Mouse (Mus musculus) lung, postnatal 10 days (tissue): ENCODE data around the gene Foxn3.

ENCODE experiments used
- DNase-seq: peaks from one replicate; pipeline ENCODE4 v3.0.0; 2021

Gene Foxn3

DNA sequence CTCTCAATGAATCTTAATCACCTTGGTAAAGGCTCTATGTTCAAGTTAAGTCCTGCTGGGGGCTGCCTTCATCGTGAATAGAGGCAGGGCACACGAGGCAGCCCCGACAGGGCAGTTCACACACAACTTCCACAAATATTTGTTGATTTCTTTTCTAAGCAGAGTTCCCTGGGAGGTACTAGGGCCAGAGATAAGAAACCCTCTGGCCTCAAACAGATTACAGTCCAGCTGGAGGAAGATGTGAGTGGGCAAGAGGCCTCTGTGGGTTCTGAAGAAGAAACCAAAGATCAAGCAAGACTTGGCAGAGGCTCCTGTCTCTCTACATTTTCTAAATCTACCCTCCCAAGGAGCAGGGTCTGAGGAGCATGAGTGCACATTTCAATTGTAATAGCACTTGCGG is 283.1 kb downstream of the Foxn3 start:
- no peak for DNase-seq

DNA sequence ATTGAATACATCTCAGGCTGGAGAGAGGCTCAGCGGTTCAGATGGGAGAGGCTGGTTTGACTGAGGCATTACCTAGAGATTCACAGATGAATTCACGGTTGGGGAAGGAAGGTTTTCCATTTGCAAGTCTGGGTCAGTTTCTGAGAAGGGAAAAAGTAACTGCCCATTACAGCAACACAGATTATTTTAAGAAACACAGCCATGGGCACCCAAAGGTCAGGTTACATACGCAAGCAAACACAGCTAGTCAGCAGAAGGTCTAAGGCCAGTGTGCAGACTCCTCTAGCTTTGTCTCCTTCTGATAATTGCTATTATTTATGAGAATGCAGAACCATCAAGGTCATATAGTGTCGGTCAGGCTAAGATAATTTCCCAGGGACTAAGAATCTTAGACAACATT is 284.0 kb downstream of the Foxn3 start:
- DNase-seq: no peak

DNA sequence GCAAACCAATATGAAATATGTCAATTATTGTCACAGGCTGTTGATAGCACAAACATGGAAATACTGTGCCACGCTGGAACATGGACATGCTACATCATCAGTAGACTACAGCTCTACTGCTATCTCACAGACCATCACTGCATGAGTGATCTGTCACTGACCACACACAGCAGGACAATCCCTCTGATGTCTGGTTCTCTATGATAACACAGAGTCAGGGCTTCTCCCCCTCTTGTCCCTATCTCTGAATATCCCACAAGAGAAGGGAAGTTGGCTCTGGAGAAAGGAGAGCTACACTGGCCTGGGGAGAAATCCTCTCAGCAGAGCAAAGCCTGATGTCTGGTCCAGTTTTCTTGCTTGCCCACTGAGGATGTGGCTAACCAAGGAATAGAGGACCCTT is 288.8 kb downstream of the Foxn3 start:
- no peak for DNase-seq

DNA sequence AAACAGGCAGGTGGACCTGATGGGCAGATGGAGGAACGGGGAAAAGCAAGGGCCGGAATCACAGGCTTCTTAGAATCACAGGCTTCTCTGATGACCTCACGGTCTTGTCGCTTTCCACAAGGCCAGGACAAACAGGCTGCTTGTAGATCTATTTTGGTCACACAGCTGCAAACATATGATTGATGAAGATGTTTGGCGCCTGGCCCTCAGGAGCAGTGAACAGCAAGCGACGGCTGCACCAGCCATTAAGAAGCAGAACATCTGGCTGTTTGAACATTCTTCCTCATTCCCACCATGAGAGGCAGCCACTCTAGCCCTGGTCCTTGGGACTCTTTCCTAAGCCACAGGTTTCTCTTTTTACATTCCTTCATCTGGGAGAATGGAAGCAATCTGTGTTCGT is 294.0 kb downstream of the Foxn3 start:
- peak; percentile 82 for DNase-seq

DNA sequence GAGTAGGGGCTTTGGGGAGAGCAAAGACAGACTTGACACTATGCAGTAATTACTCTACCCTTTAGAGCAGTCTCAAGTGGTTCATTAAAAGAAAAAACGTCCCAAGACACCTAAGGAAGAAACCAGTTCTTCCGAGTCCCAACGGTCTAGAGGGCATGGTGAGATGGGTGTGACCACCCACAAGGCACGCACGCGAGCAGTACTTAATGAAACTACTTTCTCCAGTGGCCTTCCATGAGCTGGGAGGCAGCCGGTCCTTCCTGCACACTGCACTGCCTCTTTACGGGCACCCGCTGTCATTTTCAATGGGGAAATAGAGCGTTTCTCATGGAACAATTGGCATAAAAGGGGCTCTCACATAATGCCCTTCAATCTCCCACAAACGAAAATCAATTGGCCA is 294.4 kb downstream of the Foxn3 start:
- DNase-seq: no peak

DNA sequence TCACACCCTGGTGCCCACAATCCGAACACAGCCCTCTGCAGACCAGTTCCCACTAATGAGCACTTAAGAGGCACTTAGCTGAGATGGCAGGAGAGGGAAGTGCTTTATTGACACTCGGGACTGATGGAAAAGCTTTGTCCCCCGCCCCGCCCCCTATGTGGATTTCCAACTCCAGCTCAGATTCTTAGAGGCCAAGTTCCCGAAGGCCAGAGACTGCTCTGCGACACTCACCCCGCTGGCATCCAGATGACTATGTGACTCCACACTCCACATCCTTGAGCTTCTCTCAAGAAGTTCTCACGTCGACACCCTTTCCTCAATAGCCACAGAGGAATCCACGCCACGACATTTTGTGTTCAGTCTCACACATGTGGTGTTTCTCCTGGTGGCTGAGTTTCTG is 295.6 kb downstream of the Foxn3 start:
- DNase-seq: peak; percentile 42

DNA sequence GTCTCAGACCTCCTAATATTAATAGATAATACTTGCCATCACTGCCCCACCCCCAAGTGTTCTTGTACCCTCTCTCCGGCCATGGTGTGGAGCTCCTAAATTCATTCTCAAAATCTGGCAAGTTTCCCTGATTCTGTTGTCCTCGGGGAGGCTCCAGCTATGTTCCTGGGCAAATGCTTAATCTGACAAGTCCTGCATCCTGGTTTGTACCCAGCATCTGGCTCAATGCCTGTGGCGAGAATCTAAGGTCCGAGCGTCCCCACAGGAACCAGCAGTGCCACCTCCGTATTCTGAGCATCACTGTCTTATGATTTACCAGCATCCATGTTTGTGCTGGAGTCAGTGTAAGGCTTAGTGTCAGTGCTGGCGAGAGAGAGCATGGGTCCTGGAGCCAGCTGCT is 296.9 kb downstream of the Foxn3 start:
- DNase-seq: no peak

DNA sequence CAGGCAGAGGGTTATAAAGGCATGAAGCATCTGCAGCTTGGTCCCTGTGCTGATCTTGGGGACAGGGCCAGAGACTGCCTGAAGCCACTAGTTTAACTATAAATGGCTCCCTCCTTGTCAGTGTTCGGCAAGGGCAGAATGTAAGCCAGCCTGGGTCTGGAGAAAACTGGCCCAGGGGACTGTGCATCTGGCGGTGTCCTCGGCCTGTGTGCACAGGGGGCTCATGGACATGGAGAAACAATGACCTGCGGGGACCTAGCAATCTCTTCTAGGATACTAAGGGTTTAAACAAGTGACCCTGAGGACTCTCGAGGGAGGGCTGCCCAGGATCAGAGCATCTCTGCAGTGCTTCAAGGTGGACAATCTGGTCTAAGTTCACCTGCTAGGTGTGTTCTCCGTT is 297.6 kb downstream of the Foxn3 start:
- DNase-seq: no peak

DNA sequence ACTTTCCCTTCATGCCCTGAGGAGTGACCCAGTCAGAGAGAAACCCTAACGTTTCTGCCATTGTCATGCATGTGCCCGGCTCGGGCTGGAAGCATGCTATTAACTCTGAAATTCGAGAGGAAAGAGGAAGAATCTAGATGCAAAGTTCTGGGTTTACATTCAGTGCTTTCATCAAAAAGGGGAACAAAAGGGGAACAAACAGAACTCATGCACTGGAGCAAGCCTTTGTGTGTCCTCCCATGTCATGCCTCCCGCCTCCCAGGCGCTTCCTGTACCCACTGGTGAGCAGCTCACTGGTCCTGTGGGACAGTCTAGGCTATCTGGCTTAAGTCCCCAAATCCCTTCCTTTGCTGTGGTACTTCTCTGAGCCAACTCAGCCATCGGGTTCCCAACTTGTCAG is 299.0 kb downstream of the Foxn3 start:
- DNase-seq: no peak

DNA sequence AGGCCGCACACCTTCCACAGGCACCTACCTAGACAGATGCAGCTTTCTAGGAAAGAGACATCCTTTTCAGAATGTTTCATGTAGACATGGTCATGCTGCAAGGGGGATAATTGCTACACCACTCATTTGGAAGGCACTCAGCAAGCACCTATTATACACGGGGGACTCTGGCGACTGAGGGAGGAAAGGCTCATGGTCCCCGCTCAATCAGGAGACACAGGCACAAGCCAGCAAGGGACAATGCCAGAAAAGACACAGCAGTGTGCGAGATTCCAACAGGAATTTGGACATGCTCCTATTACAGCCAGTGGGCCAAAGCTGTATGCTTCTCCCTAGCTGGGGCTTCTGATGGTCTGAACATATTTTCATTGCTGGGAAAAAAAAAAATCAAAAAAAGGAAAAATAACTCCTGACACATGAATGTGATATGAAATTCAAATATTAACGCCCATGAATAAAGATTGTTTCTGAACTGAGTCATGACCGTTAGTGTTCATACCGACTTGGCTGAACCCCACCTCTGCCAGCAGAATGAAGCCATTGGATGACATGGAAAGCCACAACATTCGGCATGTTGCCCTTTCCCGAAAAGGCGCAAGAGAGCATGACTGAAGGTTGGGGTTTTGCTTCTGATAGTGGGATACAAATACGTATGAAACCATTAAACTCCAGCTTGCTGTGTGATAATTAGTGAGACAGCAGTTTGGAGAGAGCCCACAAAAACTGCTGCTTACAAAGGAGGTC is 299.6 kb downstream of the Foxn3 start:
- no peak for DNase-seq

DNA sequence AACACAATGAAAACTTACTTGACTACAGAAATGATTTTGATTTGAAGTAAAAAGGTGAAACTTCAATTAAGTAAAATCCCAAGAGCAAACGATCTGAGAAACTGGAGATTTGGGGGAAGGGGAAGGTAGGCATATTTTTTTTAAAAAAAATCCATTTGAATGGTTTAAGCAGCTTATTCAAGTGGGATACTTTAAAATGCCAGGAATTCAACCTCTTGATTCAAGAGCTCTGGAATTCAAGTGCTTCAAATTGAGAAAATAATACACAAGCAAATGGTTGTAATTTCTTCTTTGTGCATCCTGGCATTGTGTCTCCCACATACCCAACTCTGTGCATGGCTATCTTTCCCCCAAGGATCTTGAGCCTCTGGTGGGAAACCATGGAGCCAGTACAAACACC is 300.5 kb downstream of the Foxn3 start:
- DNase-seq: no peak

DNA sequence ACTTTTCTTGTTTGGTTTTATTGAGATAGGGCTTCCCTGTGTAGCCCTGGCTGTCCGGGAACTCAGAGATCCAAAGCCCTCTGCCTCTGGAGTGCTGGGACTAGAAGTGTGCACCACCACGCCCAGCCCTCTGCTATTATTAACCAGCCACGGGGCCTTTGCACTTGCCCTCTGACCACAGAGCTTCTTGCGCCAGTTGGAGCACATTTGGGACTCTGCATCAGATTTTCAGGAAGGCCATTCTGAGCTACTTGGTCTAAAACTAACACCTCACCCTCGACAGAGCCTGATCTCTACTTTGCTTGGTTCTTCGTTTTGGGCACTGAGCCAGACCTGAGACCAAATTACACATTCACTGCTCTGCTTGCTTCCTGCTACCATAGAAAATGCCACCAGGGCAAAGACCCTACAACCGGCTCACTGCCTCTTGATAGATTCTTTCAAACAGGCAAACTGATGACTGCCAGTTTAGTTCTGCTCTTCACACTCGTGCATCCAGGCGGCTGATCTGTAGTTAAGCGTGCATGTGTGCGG is 301.2 kb downstream of the Foxn3 start:
- DNase-seq: no peak

DNA sequence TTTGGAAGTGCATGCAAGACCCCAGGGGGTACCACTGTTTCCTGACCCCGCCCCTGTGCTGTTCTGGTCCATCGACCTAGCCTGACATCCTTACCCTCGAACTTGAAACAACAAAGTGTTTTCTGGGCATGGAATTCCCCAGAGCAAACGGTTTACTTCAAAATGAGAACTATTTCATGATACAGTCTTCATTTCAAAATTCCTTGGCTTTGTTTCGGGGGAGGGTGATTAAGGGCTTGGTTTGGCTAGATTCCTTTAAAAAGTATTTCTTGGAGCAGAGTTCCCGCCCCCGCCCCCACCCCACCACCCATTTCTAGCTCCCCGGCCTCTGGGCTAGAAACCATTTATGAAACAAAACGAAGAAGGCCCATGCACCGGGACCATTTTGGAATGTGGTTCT is 303.2 kb downstream of the Foxn3 start:
- DNase-seq: peak; percentile 36

DNA sequence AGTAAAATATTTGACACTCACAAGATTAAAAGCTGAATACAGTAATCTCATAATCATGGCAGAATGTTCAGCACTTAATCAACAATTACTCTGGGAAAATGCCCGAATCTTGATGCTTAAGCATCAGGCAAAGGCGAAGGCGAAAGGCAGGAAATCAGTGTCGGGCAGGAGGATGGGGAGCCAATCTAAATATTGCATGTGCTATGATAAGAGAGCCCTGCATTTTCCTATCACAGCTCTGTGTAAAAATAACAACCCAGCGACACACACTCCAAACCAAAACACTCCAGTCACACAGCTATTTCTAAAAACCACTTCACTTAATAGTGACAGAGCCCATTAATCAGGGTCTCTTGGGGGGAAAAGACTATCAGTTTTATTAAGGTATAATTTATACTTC is 305.8 kb downstream of the Foxn3 start:
- DNase-seq: no peak

DNA sequence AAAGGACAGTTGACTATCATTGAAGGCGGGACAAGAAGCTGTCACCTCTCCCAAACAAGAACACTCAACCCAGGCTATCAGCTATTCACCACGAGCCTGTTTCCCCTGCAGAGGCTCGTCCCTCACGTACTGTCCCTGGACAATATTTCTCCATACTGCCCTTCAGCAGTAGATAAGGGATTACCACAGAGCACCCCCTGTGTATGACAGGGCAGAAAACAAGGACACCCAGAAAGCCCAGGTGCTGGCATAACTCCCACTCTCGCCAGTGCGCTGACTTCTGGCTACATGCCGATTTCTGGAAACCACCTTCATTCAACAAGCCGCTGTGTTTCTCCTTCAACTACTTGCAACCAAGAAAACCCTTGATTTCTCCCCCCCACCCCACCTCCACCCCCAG is 306.4 kb downstream of the Foxn3 start:
- DNase-seq: no peak

DNA sequence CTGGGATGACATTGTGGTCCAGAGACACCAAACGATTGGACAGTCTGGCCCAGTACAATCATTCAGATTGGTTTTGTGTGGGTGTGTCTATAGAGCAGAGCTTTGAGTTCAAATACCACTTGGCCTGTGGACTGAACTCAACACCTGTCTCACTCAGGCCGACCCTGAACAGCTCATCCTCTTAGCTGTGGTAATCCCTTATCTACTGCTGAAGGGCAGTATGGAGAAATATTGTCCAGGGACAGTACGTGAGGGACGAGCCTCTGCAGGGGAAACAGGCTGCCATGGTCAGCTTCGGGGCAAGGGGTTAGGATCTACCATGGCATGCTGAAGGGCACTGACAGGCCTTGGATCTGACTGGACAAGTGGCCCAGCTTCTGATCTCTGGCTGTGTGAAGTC is 306.9 kb downstream of the Foxn3 start:
- no peak for DNase-seq

DNA sequence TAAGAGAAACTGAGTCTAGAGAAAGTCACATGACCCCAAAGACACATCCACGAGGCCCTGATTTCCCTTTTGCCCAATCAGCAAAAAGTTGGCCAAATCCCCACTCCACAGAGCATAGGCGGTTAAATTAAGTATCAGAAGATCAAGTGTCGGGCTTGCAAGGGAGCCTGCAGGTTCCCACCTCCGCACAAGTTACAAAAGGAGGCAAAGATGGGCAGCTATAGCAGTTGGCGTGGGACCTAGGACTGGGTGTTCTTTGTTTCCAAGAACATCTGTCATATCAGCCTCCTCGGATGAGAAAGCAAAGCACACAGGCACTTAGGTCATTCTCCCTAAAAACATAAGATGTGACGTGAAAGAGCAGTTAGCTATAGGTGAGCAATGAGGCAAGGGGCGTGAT is 308.9 kb downstream of the Foxn3 start:
- DNase-seq: no peak

DNA sequence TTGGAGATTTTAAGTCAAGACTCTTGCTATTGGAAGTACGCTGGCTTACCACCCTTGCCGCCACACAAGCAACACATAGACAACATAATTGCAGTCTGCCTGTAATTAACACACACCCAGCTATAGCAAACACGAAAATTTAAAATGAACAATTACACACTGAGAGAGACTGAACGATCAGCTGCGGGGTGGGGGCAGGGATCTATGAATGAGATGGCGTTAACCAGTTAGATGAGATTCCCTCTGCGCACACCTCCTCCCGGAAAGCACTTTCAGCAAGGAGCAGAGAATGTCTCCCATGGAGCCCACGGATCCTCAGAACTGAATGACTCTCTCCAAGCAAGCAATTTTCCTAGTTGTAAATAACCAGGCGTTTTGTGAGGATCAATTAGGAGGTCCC is 309.8 kb downstream of the Foxn3 start:
- no peak for DNase-seq

DNA sequence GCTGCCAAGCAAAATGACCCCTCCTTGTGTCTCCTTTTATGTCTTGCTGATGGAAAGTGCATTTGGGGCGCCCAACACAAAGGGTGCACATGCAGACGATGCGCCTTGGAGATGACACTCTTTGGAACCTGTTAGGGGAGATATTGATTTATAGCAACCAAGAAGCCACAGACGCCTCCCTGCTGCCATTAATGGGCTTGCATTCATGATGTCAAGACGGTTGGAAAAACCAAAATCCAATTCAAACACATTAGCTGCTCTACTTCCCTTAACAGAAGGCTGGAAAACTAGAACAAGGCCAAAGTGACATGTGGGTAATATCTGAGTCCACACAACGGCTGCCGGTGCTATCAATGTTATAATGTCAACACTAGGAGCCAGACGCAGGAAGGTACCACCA is 314.8 kb downstream of the Foxn3 start:
- no peak for DNase-seq

DNA sequence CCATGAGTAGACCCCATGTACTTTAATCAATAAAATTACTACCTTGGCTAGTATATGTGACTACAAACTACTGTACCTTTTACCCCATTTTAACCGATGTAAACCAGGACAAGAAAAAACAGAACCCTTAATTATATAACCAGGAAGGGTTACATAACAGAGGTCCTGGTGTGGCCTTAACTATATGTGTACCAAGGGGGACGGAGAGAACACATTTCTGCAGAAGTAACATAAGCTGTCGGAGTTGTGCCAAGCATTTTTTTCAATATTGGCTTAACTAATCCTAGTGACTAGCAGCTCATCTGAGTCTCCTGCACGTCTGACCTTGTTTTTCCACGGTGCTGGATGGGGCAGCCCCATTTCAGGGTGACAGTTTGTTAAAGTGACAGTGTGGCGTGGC is 315.4 kb downstream of the Foxn3 start:
- DNase-seq: no peak

DNA sequence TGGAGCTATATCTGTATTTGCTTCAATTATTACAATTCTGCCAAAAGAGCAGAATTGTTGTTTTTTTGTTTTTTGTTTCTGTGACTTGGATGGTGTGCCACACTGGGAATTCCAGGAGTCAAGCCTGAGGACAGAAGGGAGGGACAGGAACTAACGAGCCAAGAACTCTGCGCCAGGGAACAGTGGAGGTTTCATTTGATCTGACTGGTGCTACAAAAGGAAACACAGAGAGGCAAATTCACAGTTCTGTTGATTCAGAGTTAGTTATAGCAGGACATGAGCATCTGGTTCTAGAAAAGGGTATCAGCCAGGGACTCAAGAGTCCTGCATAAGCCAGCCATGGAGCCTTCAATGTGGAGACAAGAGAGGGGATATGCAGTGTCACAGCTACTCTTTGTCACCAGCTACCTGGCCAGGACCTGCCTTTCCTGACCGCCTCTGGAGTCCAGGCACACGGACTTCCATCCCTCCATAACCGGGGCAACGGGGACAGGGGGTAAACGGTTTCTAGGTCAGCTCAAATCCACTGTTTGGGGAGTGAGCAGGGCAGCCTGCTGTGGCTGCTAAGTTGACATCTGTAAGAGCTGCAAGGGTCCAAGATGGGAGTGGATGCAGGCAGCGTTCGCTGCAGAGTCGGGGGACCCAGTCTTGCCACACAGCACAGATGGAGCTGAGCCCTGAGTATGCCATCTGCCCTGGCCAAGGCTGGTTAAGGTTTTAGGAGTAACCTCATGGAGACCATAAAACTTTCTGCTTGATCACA is 316.2 kb downstream of the Foxn3 start:
- DNase-seq: no peak

DNA sequence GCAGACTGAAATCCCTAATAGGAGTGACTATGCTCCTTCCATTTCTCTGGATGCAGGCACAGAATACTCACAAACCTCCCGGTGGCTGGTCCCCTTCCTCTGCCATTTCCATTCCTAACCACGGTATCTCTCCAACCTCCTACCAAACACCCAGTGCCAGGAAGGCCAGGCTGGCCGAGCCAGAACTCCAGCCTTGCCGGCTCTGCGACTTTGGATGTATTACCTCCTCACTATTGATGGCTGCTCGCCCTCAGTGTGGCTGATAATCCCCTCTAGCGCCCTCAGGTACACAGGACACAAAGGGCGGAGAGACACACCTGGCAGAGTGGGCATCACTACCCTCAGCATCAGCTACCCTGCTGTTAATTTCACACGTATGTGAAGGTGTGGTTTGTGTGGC is 318.7 kb downstream of the Foxn3 start:
- DNase-seq: no peak

DNA sequence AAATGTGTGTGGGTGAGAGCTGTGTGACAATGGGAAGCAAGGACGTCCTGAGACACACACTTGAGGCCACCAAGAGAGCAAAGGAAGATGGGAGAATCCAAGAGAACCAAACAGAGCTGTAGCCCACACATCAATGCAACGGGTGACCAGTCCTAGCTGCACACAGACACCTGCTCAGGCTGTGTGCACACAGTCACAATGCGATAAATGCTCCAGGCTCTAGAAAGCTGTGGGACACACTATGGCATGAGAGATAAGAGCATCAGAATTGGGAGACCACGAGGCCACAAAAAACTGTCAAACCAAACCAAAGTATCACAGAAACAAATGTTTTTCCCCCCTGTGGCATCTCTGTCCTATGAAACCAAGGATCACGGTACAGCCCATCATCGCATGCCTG is 319.1 kb downstream of the Foxn3 start:
- no peak for DNase-seq

DNA sequence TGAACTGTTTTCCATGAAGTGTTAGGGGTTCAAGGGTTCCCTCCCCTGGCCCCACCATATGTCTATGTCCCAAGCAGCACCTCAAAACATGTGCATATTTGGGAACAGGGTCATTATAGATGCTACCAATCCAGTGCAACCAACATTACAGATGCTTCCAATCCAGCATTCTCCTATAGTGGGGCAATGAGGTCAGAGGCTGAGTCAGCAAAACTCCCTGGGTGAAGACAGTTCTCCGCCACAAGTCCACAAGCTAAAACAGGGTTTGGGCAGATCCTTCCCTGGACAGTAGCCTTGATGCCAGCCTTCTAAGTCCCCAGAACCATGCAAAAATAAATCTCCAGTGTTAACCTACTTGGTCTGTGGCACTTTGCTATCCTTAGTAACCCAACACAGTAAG is 320.1 kb downstream of the Foxn3 start:
- no peak for DNase-seq
